Mouse (Mus musculus): Measurements from ENCODE around the gene Slc9b2. TPM values are rescaled to one million over a fixed set of nuclear protein-coding genes. Genes with fewer than 3 reads are reported as not detected.

Gene Slc9b2
- polyA plus RNA-seq, 1 experiment: 6.3 TPM

DNA sequence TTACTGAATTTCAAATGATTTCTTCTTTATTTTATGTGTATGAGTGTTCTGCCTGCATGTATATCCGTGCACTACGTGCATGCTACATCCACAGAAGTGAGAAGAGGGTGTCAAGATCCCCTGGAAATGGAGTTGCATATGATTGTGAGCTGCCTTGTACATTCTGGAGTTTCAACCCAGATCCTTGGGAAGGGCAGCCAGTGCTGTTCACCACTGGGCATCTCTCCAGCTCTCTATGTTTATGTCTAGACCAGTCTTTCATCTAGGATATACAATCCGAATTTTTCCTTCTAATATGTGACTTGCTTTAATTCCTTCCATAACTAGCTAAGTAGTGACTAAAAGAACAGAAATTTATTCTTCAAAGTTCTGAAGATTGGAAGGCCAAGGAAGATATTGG is 68.3 kb downstream of the Slc9b2 start:
- Histone ChIP-seq H3K27ac (ENCODE audit: insufficient read depth, low read length) (no peak overlapping the region), H3K4me3 (ENCODE audit: low read depth, low read length) (no peak overlapping the region), H3K9ac (ENCODE audit: low read depth, poor library complexity, severe bottlenecking) (no peak overlapping the region), H3K4me1 (ENCODE audit: control insufficient read depth, insufficient read depth, low read length) (no peaks in the 10 kb centered on the region), H3K36me3 (ENCODE audit: control insufficient read depth, insufficient read depth, low read length, poor library complexity, severe bottlenecking) (no peaks in the 10 kb centered on the region; the same call in 1 of the 2 replicates), H3K27me3 (ENCODE audit: control insufficient read depth, insufficient read depth, low read length, poor library complexity, severe bottlenecking) (no peaks in the 10 kb centered on the region), H3K9me3 (replicated peaks; ENCODE audit: control insufficient read depth, insufficient read depth, low read length, poor library complexity, severe bottlenecking) (no peaks in the 10 kb centered on the region)
- no peak for TF ChIP-seq CTCF (IDR thresholded peaks at IDR 0.05; ENCODE audit: low read depth, low read length)
- TF ChIP-seq POLR2A (IDR thresholded peaks at IDR 0.05; ENCODE audit: insufficient read depth, low read length): no peak
- TF ChIP-seq EP300 (IDR thresholded peaks at IDR 0.05; ENCODE audit: insufficient read depth, low read depth, low read length): no peak

- H3K4me1 ChIP-seq (ENCODE audit: control insufficient read depth, insufficient read depth, low read length): no peaks in the 10 kb centered on the region
- H3K9ac ChIP-seq (ENCODE audit: low read depth, poor library complexity, severe bottlenecking): no peak overlapping the region
- no peaks in the 10 kb centered on the region; the same call in 1 of the 2 replicates for H3K36me3 ChIP-seq (ENCODE audit: control insufficient read depth, insufficient read depth, low read length, poor library complexity, severe bottlenecking)
- H3K9me3 ChIP-seq (replicated peaks; ENCODE audit: control insufficient read depth, insufficient read depth, low read length, poor library complexity, severe bottlenecking): no peaks in the 10 kb centered on the region
- no peak overlapping the region for H3K27ac ChIP-seq (ENCODE audit: insufficient read depth, low read length)
- H3K4me3 ChIP-seq (ENCODE audit: low read depth, low read length): no peak overlapping the region
- H3K27me3 ChIP-seq (ENCODE audit: control insufficient read depth, insufficient read depth, low read length, poor library complexity, severe bottlenecking): no peaks in the 10 kb centered on the region
- no peak for TF ChIP-seq EP300 (IDR thresholded peaks at IDR 0.05; ENCODE audit: insufficient read depth, low read depth, low read length)
These were observed 69.9 kb downstream of the Slc9b2 start for GRCm38 (mm10) chr3:135377445-135377844.

GRCm38 (mm10) chr3:135379868-135380267 is 72.4 kb downstream of the Slc9b2 start:
- H3K9ac ChIP-seq (ENCODE audit: low read depth, poor library complexity, severe bottlenecking): no peak overlapping the region
- no peak overlapping the region for H3K27ac ChIP-seq (ENCODE audit: insufficient read depth, low read length)
- no peaks in the 10 kb centered on the region for H3K27me3 ChIP-seq (ENCODE audit: control insufficient read depth, insufficient read depth, low read length, poor library complexity, severe bottlenecking)
- no peaks in the 10 kb centered on the region; the same call in 1 of the 2 replicates for H3K36me3 ChIP-seq (ENCODE audit: control insufficient read depth, insufficient read depth, low read length, poor library complexity, severe bottlenecking)
- no peaks in the 10 kb centered on the region for H3K4me1 ChIP-seq (ENCODE audit: control insufficient read depth, insufficient read depth, low read length)
- no peaks in the 10 kb centered on the region for H3K9me3 ChIP-seq (replicated peaks; ENCODE audit: control insufficient read depth, insufficient read depth, low read length, poor library complexity, severe bottlenecking)
- no peak for TF ChIP-seq CTCF (IDR thresholded peaks at IDR 0.05; ENCODE audit: low read depth, low read length)
- no peak for TF ChIP-seq POLR2A (IDR thresholded peaks at IDR 0.05; ENCODE audit: insufficient read depth, low read length)
- no peak for TF ChIP-seq EP300 (IDR thresholded peaks at IDR 0.05; ENCODE audit: insufficient read depth, low read depth, low read length)
- H3K4me3 ChIP-seq (ENCODE audit: low read depth, low read length): no peak overlapping the region

GRCm38 (mm10) chr3:135393186-135393585 is 85.7 kb downstream of the Slc9b2 start:
- Histone ChIP-seq H3K27me3 (ENCODE audit: control insufficient read depth, insufficient read depth, low read length, poor library complexity, severe bottlenecking) (no peaks in the 10 kb centered on the region; the same call in 1 of the 2 replicates), H3K4me3 (ENCODE audit: low read depth, low read length) (no peak overlapping the region), H3K4me1 (ENCODE audit: control insufficient read depth, insufficient read depth, low read length) (no peaks in the 10 kb centered on the region), H3K36me3 (ENCODE audit: control insufficient read depth, insufficient read depth, low read length, poor library complexity, severe bottlenecking) (no peaks in the 10 kb centered on the region), H3K27ac (ENCODE audit: insufficient read depth, low read length) (no peak overlapping the region), H3K9ac (ENCODE audit: low read depth, poor library complexity, severe bottlenecking) (no peak overlapping the region), H3K9me3 (replicated peaks; ENCODE audit: control insufficient read depth, insufficient read depth, low read length, poor library complexity, severe bottlenecking) (no peaks in the 10 kb centered on the region)
- TF ChIP-seq EP300 (IDR thresholded peaks at IDR 0.05; ENCODE audit: insufficient read depth, low read depth, low read length) (no peak), POLR2A (IDR thresholded peaks at IDR 0.05; ENCODE audit: insufficient read depth, low read length) (no peak), CTCF (IDR thresholded peaks at IDR 0.05; ENCODE audit: low read depth, low read length) (no peak)

Other genes starting within 250 kb of the Slc9b2 start
- 85.5 and 88.7 TPM in 2 replicates for gene Cenpe, start 95.2 kb upstream of the Slc9b2 start, polyA plus RNA-seq (2011; ENCODE audit: insufficient read depth, insufficient read length, low read depth, missing spikeins)
- 3.2 and 3.8 TPM in 2 replicates for gene Bdh2, start 26.5 kb upstream of the Slc9b2 start, polyA plus RNA-seq (2011; ENCODE audit: insufficient read depth, insufficient read length, low read depth, missing spikeins)
- 18.4 and 20.9 TPM in 2 replicates for gene Slc9b1, start 40.3 kb downstream of the Slc9b2 start, polyA plus RNA-seq (2011; ENCODE audit: insufficient read depth, insufficient read length, low read depth, missing spikeins)
- 24.7 and 26.2 TPM in 2 replicates for gene Cisd2, start 116.2 kb downstream of the Slc9b2 start, polyA plus RNA-seq (2011; ENCODE audit: insufficient read depth, insufficient read length, low read depth, missing spikeins)
- 485 and 516 TPM in 2 replicates for gene Ube2d3, start 130.4 kb downstream of the Slc9b2 start, polyA plus RNA-seq (2011; ENCODE audit: insufficient read depth, insufficient read length, low read depth, missing spikeins)
- gene Manba, start 177.9 kb downstream of the Slc9b2 start, polyA plus RNA-seq (2011; ENCODE audit: insufficient read depth, insufficient read length, low read depth, missing spikeins): 114 and 122 TPM in 2 replicates